Mouse (Mus musculus) C2C12 (cell line): Measurements from ENCODE around the gene Gm21788.
"Not testable (repeated sequence)": the region's sequence is repeated elsewhere in the genome, so short reads cannot be mapped to it uniquely, and the experiment has no call there.

Source experiments
- CEBPB ChIP-seq: IDR thresholded peaks from one replicate; pipeline ENCODE4 v1.6.1; 2011; ENCODE audit warnings: low read depth, mild to moderate bottlenecking, control low read depth, moderate library complexity
- CTCF ChIP-seq: IDR thresholded peaks from one replicate; pipeline ENCODE4 v1.5.1; 2011; ENCODE audit not compliant: control insufficient read depth, insufficient read depth, insufficient read length
- FOSL1 ChIP-seq: IDR thresholded peaks from one replicate; pipeline ENCODE4 v1.8.0; 2011; ENCODE audit warnings: mild to moderate bottlenecking, low read length; ENCODE audit not compliant: poor library complexity, insufficient read depth, severe bottlenecking
- MAX ChIP-seq: IDR thresholded peaks from one replicate; pipeline ENCODE4 v1.6.1; 2011; ENCODE audit warnings: mild to moderate bottlenecking, control low read depth
- MYOD1 ChIP-seq: IDR thresholded peaks from one replicate; pipeline ENCODE4 v1.6.1; 2011; ENCODE audit warnings: low read depth; ENCODE audit not compliant: control insufficient read depth, insufficient read length
- MYOG ChIP-seq: IDR thresholded peaks from one replicate; pipeline ENCODE4 v1.6.1; 2011; ENCODE audit not compliant: control insufficient read depth, insufficient read length; ENCODE audit errors: extremely low read depth
- USF1 ChIP-seq: IDR thresholded peaks from one replicate; pipeline ENCODE4 v1.6.1; 2011; ENCODE audit warnings: low read depth, mild to moderate bottlenecking, control low read depth, moderate library complexity

DNA sequence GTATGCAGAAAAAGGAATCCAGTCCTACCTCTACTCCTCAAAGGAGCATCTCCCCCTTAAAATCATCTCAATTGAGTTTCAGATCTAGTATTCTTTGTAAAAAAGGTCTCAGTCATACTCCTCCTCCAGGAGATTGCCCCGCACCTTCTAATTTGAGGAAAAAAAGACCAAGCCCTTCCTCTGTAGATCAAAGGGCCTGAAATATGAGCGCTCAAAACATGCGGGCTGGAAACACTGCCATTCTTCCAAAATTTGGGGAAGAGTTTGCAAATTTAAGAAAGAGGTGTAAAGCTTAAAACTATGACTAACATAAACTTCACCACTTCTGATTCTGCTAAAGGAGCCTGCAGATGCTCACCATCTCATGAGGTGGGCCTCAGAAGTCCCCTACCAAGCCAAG, at the start of gene Gm21788:
- TF ChIP-seq CTCF, MYOD1, MYOG, MAX, USF1, CEBPB, FOSL1: not testable (repeated sequence)
